Mouse (Mus musculus): Measurements from ENCODE around the gene Maml1.
A peak's percentile ranks its signal among the peaks of the same experiment; 100 is the strongest.
"Not testable (repeated sequence)": the region's sequence is repeated elsewhere in the genome, so short reads cannot be mapped to it uniquely, and the experiment has no call there.

The Maml1 gene

GRCm38 (mm10) chr11:50292190-50292855 lies at the start of gene Maml1:
Gene Maml1, minus strand, starts transcription at chr11:50292311.
- DNase-seq (ENCODE audit: low spot score in 2 of 2): peak; percentile 97

GRCm38 (mm10) chr11:50336891-50337290 lies 44.8 kb upstream of the Maml1 start:
- DNase-seq (ENCODE audit: low spot score in 2 of 2): no peak

- no peak for DNase-seq (ENCODE audit: low spot score in 2 of 2)
These were observed 44.0 kb upstream of the Maml1 start for GRCm38 (mm10) chr11:50336126-50336525.

DNA sequence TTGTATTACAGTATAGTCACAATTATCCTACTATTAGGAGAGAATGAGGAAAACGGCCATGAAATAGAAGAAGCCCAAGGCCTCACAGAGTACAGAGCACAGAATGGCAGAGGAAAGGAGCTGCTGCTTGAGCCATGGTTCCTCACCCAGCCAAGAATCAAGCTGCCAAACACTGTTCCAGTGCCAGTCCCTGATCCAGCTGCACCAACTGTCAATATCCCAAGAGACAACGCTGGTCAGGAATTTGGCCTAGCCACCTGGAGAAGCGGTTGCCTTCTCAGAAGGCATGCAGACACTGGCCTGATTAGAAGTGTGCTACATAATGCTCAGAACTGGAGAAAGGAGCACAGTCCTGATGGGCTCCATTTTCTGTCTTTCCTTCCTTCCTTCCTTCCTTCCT lies 41.1 kb upstream of the Maml1 start:
- no peak for DNase-seq (ENCODE audit: low spot score in 2 of 2)

DNA sequence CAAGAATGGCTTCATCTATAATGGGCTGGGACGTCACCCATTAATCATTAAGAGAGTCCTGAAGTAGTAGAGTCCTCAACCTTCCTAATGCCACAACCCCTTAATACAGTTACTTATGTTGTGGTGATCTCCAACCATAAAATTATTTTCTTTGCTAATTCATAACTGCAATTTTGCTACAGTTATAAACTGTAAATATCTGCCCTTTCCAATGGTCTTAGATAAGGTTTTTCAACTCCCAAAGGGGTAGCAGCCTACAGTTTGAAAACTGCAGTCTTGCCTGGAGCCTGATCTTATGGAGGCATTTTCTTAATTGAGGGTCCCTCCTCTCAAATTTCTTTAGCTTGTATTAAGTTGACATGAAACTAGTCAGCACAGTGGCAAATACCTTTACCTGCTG lies 37.3 kb upstream of the Maml1 start:
- no peak for DNase-seq (ENCODE audit: low spot score in 2 of 2)

GRCm38 (mm10) chr11:50328075-50328625 lies 36.0 kb upstream of the Maml1 start:
- DNase-seq (ENCODE audit: low spot score in 2 of 2): no peak

- DNase-seq (ENCODE audit: low spot score in 2 of 2): no peak
These were observed 34.3 kb upstream of the Maml1 start for GRCm38 (mm10) chr11:50326302-50326966.

DNA sequence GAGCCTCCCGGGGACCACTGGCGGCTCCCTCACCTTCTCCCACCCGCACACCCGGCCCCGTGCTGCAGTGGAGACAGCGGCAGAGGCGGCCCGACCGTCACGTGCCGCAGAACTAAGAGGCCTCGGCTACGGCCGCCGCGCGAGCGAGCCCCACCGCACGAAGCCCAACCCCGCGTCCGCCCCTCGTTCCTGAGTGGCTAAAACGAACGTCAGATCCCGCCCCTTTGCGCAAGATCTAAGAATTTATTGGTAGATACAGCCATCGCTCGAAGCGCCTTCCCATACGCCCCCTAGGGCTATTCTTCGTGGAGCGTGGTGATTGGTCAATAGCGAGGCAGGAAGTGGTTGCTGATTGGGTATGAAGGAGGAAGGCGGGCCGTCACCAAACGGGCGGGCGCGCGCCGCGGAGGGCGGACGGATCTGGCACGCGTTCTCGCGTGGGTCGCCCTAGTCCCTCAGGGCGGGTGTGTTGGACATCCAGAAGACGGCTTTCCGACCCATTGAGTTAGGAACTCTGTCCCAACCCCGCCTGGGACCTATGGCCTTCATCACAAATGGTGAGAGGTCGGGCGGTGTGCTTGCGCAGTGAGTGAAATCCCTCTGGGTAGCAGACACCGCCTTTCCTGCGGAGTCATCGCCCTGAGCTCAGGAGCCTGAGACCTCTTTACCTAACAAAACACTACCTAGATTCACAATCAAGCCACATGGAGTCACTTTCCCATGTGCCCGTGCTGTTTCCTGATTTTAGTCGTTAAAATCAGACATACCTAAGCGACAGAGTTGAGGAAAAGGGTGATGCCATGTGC lies 33.6 kb upstream of the Maml1 start, which contains the start of gene Canx:
TSS of gene Canx (minus strand) at position 178 of the 806 bp plus-strand sequence.
- peak; percentile 97 to 98 for DNase-seq (ENCODE audit: low spot score in 2 of 2)

GRCm38 (mm10) chr11:50324751-50325471 lies 32.8 kb upstream of the Maml1 start:
- DNase-seq (ENCODE audit: low spot score in 2 of 2): no peak

DNA sequence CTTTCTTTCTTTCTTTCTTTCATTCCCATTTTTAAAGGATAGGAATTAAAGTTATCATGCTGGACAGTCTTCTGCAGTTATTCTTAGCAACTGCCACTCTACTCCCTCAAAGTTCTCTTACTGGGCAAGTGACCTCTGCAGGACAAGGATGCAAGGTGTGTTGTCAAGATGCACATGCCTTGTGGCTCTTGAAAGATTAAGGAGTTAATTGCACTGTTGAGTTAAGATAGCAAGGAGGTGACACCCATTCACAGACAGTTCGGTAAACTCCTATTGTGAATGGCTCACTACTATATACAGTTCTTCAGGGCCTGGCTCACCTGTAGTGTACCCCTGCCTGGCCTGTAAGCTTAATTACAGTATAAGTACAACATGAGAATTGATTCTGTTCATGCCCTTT lies 31.7 kb upstream of the Maml1 start:
- DNase-seq (ENCODE audit: low spot score in 2 of 2): no peak

- no peak for DNase-seq (ENCODE audit: low spot score in 2 of 2)
These were observed 30.2 kb upstream of the Maml1 start for GRCm38 (mm10) chr11:50322345-50322744.

DNA sequence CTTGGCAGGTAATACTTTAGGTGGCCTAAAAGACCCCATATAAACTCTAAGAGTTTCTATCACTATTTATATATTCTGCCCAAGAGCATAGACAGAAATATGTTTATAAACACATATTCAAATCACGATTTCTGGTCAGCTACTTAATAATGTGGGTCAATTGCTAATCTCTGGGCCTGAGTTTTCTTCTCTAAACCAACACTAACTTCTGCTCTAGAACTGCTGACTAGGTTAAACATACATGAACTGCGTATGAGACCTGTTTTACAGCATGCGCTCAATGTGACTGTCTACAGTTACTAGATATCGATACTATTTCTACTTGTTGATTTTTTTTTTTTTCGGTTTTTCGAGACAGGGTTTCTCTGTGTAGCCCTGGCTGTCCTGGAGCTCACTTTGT lies 29.1 kb upstream of the Maml1 start:
- no peak for DNase-seq (ENCODE audit: low spot score in 2 of 2)

- not testable (repeated sequence) for DNase-seq (ENCODE audit: low spot score in 2 of 2)
These were observed 27.2 kb upstream of the Maml1 start for GRCm38 (mm10) chr11:50319343-50319742.

- no peak for DNase-seq (ENCODE audit: low spot score in 2 of 2)
These were observed 20.7 kb upstream of the Maml1 start for GRCm38 (mm10) chr11:50312803-50313202.

DNA sequence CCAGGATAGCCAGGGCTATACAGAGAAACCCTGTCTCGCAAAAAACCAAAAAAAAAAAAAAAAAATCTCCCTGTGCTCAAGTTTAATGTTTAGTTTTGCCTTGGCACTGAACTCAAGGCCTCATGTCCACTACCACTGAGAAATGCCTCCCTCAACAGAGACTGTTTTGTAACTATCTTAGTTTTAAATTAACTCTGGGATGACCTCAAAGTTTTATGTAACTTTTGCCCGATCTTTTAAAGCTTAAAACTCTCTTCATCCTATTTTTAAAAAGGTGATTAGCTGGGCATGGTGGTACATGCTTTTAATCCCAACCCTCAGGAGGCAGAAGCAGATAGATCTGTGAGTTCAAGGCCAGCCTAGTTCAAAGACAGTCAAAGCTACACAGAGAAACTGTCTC lies 11.3 kb upstream of the Maml1 start:
- no peak for DNase-seq (ENCODE audit: low spot score in 2 of 2)

GRCm38 (mm10) chr11:50291321-50292165 lies 568 bp downstream of the Maml1 start:
- peak in 1 of 2 experiments; percentile 41 for DNase-seq (ENCODE audit: low spot score in 2 of 2)

GRCm38 (mm10) chr11:50290486-50291225 lies 1.5 kb downstream of the Maml1 start:
- DNase-seq (ENCODE audit: low spot score in 2 of 2): no peak

- no peak for DNase-seq (ENCODE audit: low spot score in 2 of 2)
These were observed 5.7 kb downstream of the Maml1 start for GRCm38 (mm10) chr11:50286428-50286827.

DNA sequence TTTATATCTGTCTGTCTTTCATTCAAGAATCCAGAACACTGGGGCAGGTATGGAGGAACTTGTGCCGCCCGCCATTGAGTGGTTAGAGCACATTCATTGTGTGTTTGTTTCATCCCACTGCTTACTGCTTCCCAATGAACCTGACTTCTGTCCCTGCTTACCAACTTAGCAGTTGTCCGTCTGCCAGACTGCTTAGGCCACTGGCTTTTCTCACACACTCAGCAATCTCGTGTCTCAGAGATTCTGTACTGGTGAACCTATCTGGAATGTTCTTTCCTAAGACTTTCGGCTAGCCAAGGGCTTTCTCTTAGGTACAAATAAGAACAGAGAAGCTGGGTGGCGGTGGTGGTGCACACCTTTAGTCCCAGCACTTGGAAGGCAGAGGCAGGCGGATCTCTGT lies 6.4 kb downstream of the Maml1 start:
- no peak for DNase-seq (ENCODE audit: low spot score in 2 of 2)

DNA sequence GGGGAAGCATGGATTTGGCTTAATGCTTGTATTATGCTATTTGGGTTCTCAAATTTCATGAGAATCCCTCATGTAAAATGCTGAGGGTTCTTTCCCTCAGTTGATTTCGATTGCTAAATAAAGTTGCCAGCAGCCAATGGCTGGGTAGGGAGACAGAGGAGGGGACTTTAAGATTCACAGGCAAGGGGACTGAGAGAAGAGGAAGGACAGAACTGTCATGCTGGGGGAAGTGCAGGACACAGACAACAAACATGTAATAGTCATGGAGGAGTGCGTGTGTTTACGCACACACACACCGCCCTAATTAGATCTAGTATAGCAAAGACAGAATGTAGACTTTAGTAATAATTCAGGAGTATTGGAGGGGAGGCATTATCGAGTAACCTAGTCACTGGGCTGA lies 6.8 kb downstream of the Maml1 start:
- no peak for DNase-seq (ENCODE audit: low spot score in 2 of 2)
